Mouse (Mus musculus) liver, embryonic 15.5 days (tissue): Measurements from ENCODE around the gene Dcaf10. TPM values are rescaled to one million over a fixed set of nuclear protein-coding genes. Genes with fewer than 3 reads are reported as not detected.

ENCODE experiments used
- ATAC-seq: fragments of 200-750 bp; cut with Nextera tagmentation; 2 replicates; pipeline ENCODE4 v1.8.0; 2017; ENCODE audit warnings: moderate number of reproducible peaks, mild to moderate bottlenecking, moderate library complexity; ENCODE audit not compliant: insufficient read depth
- H3K27ac ChIP-seq: fragments of 300-500 bp; sonication (generic); replicated peaks from 2 replicates; pipeline ENCODE4 v1.5.1; 2015; ENCODE audit warnings: mild to moderate bottlenecking, inconsistent platforms
- H3K27me3 ChIP-seq: fragments of 300-500 bp; sonication (generic); 2 replicates; pipeline ENCODE4 v1.6.1; 2015; ENCODE audit warnings: mild to moderate bottlenecking, inconsistent platforms
- H3K36me3 ChIP-seq: fragments of 300-500 bp; sonication (generic); replicated peaks from 2 replicates; pipeline ENCODE4 v1.6.1; 2015; ENCODE audit warnings: moderate library complexity, mild to moderate bottlenecking, inconsistent platforms
- H3K4me1 ChIP-seq: fragments of 300-500 bp; sonication (generic); replicated peaks from 2 replicates; pipeline ENCODE4 v1.6.1; 2015; ENCODE audit warnings: inconsistent platforms
- H3K4me2 ChIP-seq: fragments of 300-500 bp; sonication (generic); 2 replicates; pipeline ENCODE4 v1.6.1; 2015; ENCODE audit warnings: moderate library complexity, mild to moderate bottlenecking, inconsistent platforms
- H3K4me3 ChIP-seq: fragments of 300-500 bp; sonication (generic); replicated peaks from 2 replicates; pipeline ENCODE4 v1.5.1; 2015; ENCODE audit warnings: mild to moderate bottlenecking, inconsistent platforms
- H3K9ac ChIP-seq: fragments of 300-500 bp; sonication (generic); 2 replicates; pipeline ENCODE4 v1.6.1; 2015; ENCODE audit warnings: moderate library complexity, mild to moderate bottlenecking, inconsistent platforms
- H3K9me3 ChIP-seq: fragments of 300-500 bp; sonication (generic); replicated peaks from 2 replicates; pipeline ENCODE4 v1.6.1; 2016; ENCODE audit warnings: inconsistent platforms
- WGBS: fragments of 180-500 bp; shearing (Covaris S2); methylation state at CpG from one replicate; pipeline ENCODE4 v1.1.7; 2015; ENCODE audit warnings: mixed read lengths; ENCODE audit not compliant: insufficient replicate concordance; 5-methylcytosine and 5-hydroxymethylcytosine counted together
- polyA plus RNA-seq: library from polyadenylated mRNA; unstranded; fragments of >200 nt; fragmentation: Nextera tagmentation; extraction: Ambion mirVana; gene quantifications from 2 replicates; pipeline ENCODE4 v1.2.1, GENCODE M21; 2015

Dcaf10 gene
- polyA plus RNA-seq, result 5.7 and 6.9 TPM in 2 replicates

DNA sequence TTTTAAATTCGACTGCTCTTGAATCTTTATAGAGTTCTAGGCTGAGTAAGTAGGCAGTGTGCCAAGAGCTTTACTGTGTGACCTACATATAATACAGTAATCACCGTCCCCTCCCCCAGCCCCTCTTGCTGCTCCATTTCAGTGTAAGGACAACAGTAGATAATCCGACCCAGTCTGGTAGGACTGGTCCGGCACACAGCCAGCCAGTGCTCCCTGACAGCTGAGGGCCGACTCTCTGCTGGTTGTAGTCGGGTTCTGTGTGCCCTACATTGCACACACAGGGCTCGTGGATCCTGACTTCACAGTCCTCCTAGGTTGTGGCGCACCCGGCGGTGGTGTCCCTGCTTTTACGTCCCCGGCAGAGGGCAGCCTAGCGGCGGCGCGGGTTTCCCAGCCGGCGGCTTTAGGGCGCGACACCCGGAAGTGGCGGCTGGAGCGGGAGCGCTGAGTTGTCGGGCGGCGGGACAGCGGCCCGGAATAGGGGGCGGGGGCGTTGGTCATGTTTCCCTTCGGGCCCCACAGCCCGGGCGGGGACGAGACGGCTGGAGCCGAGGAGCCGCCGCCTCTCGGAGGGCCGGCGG is at the start of gene Dcaf10:
Gene Dcaf10 (plus strand): TSS at position 433 of the 581 bp plus-strand sequence.
- 1% methylated on average over 38 of the region's 42 CpGs for WGBS
- peaks cover 15% of the 10 kb centered on the region for H3K36me3 ChIP-seq
- peak; percentile 93 for ATAC-seq

DNA sequence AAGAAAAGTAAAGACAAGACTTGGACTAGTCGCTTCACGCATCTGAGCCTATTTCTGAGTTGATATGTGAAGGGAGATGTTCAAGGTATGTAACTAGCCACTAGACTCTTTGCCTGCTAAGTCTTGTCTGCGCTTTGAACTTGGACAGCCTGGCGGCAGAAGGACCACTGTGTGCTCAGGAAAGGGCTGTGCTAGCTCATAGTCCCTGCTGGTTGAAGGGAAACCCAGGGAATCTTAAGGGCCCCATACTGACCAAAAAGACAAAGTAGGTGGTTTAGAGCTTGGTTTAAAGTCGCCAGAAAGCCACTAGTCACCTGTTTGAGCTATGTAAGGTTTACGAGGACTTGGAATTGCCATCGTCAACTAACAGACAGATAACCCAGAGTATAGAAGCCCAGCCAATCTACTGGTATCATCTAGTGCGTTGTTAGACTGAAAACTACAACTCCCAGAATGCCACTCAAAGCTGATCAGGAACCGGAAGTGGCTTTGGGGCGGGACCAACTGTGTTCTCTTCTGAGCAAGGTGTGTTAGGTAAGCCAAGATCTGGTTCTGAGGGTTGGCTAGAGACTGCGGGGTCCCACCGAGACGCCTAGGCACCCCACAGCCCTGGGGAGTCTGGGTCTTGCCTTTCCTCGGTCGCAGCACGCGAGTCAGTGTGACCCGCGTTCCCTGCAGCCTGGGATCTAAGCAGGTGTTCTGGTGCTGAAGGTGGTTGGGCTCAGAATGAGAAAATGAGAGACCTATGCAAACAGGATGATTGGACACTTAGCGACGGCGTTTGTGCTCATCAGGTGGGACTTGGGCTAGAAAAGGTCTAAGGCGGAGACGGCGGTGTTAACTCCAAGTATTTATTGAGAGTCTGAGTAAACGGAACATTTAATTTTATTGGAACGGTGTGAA is 45.0 kb upstream of the Dcaf10 start, which contains the start of gene Trmt10b:
Gene Trmt10b (plus strand): TSS at position 466 of the 903 bp plus-strand sequence.
- Histone ChIP-seq H3K9me3 (no peaks in the 10 kb centered on the region), H3K4me2 (peak within 1 kb of the TSS; percentile 81), H3K36me3 (no peaks in the 10 kb centered on the region), H3K9ac (peak within 1 kb of the TSS; percentile 74), H3K4me1 (peaks cover 14% of the 10 kb centered on the region), H3K4me3 (peak within 1 kb of the TSS; percentile 79), H3K27me3 (no peaks in the 10 kb centered on the region), H3K27ac (0 out of 2 replicates have a peak within 1 kb of the TSS, but pooled peaks have one; percentile 16)
- peak; percentile 68 for ATAC-seq
- 17% methylated on average over 27 of the region's 27 CpGs for WGBS

More for the DNA sequence above, at the start of gene Dcaf10:
- H3K27me3 ChIP-seq, result no peaks in the 10 kb centered on the region
- H3K27ac ChIP-seq, result peak within 1 kb of the TSS; percentile 99
- peaks cover 25% of the 10 kb centered on the region for H3K4me1 ChIP-seq
- peak within 1 kb of the TSS; percentile 96 for H3K4me3 ChIP-seq
- H3K4me2 ChIP-seq, result peak within 1 kb of the TSS; percentile 91
- H3K9me3 ChIP-seq, result no peaks in the 10 kb centered on the region
- peak within 1 kb of the TSS; percentile 99 for H3K9ac ChIP-seq

- Histone ChIP-seq H3K27ac (no peak overlapping the region), H3K4me3 (no peak overlapping the region), H3K4me2 (no peak overlapping the region), H3K4me1 (no peaks in the 10 kb centered on the region), H3K9ac (no peak overlapping the region), H3K27me3 (no peaks in the 10 kb centered on the region), H3K36me3 (peaks cover 24% of the 10 kb centered on the region), H3K9me3 (no peaks in the 10 kb centered on the region)
- ATAC-seq, result no peak
- WGBS, result 88% methylated on average over 14 of the region's 14 CpGs
Measured at GRCm38 (mm10) chr4:45305536-45305935, 36.4 kb upstream of the Dcaf10 start.

DNA sequence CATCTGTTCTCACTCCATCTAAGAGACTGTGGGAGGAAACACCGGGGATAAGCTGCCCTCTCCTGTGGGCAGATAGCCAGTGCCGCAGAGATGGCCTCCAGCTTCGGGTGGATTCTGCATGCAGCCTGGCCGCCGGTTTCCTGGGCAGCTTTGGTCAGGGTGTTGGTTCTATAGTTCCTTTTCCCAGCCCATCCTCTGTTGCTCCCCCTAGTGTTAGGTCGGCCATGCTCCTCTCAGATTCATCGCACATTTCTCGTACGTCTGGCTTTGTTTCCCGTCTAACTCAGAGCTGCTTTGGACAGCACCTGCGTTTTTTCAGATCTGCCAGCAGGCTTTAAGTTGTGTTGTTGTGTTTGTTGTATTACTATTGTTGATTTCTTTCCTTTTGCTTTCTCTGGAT is 33.9 kb upstream of the Dcaf10 start:
- 48% methylated on average over 11 of the region's 11 CpGs for WGBS
- Histone ChIP-seq H3K36me3 (peaks cover 24% of the 10 kb centered on the region), H3K4me3 (no peak overlapping the region), H3K9me3 (no peaks in the 10 kb centered on the region), H3K4me2 (no peak overlapping the region), H3K4me1 (no peaks in the 10 kb centered on the region), H3K9ac (no peak overlapping the region), H3K27ac (no peak overlapping the region), H3K27me3 (no peaks in the 10 kb centered on the region)
- no peak for ATAC-seq

DNA sequence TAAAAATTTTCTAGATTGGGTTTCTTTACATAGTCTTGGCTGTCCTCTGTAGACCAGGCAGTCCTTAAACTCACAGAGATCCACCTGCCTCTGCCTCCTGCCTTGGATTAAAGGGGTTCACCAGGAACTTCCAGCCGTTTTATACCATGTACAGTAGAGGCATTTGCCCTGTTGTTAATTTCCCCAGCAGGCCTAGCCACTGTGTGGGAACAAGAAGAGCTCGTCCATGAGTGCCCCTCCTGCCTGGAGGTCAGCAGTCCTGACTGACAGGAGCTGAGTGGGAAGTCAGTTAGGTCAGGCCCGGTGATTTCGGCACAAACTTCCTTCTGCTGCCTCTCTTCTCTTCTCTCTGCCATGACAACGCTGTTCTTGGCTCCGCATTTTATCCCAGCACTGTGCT is 33.3 kb upstream of the Dcaf10 start:
- Histone ChIP-seq H3K4me1 (no peaks in the 10 kb centered on the region), H3K36me3 (peaks cover 23% of the 10 kb centered on the region), H3K4me3 (no peak overlapping the region), H3K27me3 (no peaks in the 10 kb centered on the region), H3K27ac (no peak overlapping the region), H3K4me2 (no peak overlapping the region), H3K9ac (no peak overlapping the region), H3K9me3 (no peaks in the 10 kb centered on the region)
- 71% methylated on average over 6 of the region's 6 CpGs for WGBS
- no peak for ATAC-seq

DNA sequence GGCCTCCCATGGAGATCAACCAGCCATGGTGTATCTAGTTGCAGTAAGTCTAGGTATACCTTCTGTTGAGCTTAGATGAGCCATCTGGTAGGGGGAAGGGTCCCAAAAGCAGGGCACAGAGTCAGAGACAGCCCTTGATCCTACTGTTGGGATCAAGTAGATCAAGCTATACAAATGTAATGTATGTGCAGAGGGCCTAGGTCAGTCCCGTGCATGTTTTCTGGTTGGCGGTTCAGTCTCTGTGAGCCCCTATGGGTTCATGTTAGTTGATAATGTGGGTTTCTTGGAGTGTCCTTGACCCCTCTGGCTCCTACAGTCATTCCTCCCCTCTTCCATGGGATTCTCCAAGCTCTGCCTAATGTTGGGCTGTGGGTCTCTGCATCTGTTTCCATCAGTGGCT is 30.8 kb upstream of the Dcaf10 start:
- Histone ChIP-seq H3K36me3 (peaks cover 23% of the 10 kb centered on the region), H3K9ac (no peak overlapping the region), H3K4me1 (no peaks in the 10 kb centered on the region), H3K4me2 (no peak overlapping the region), H3K27ac (no peak overlapping the region), H3K9me3 (no peaks in the 10 kb centered on the region), H3K4me3 (no peak overlapping the region), H3K27me3 (no peaks in the 10 kb centered on the region)
- ATAC-seq, result no peak
- WGBS, result 75% methylated on average over 2 of the region's 2 CpGs

GRCm38 (mm10) chr4:45320159-45320816 is 21.6 kb upstream of the Dcaf10 start:
- H3K27ac ChIP-seq, result peak overlapping the region; percentile 82

DNA sequence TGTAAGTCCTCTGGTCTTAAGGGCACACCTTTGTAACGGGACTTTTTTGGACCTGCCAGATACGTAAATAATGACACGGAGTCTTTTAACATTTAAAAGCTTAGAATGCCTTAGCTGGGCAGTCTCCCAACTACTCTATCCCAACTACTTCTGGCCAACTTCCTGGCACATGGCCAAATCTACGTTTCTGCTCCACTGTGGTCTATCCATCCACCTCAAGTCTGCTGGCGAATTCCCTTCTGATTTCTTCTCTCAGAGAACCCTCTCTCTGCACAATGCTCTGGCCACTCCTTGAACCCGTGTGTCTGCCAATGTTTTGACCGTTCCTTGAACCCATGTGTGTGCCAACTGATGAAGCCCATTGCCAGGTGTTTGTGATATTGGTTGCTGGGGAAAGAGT is 10.8 kb upstream of the Dcaf10 start:
- no peak overlapping the region for H3K9ac ChIP-seq
- no peak overlapping the region for H3K4me2 ChIP-seq
- H3K27me3 ChIP-seq, result 0 out of 2 replicates have a peak, but pooled peaks cover 11% of the 10 kb centered on the region
- H3K4me1 ChIP-seq, result no peaks in the 10 kb centered on the region
- H3K9me3 ChIP-seq, result no peaks in the 10 kb centered on the region
- no peak for ATAC-seq
- no peak overlapping the region for H3K4me3 ChIP-seq
- WGBS, result 62% methylated on average over 7 of the region's 7 CpGs
- no peaks in the 10 kb centered on the region for H3K36me3 ChIP-seq
- H3K27ac ChIP-seq, result no peak overlapping the region

More at GRCm38 (mm10) chr4:45320159-45320816, 21.6 kb upstream of the Dcaf10 start:
- Histone ChIP-seq H3K4me3 (peak overlapping the region; percentile 87), H3K27me3 (peaks cover 9% of the 10 kb centered on the region), H3K9me3 (no peaks in the 10 kb centered on the region), H3K36me3 (peaks cover 35% of the 10 kb centered on the region), H3K4me1 (peaks cover 19% of the 10 kb centered on the region), H3K9ac (peak overlapping the region; percentile 86), H3K4me2 (peak overlapping the region; percentile 82)
- under 1% methylated on average over 56 of the region's 56 CpGs for WGBS
- ATAC-seq, result peak; percentile 87

DNA sequence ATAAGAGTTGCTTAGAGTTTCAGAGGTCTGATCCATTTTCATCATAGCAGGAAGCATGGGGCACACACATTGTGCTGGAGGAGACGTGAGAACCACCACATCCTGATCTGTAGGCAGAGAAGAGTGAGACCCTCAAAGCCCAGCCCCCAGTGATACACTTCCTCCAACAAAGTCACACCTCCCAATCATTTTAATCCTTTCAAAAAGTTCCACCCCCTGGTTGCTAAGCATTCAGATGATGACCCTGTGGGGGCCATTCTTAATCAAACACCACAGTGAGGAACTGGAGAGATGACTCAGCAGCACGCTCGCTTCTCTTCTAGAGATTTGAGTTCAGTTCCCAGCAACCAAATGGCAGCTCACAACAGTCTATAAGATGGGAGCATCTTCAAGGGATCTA is 9.4 kb upstream of the Dcaf10 start:
- 0 out of 2 replicates have a peak, but pooled peaks cover 11% of the 10 kb centered on the region for H3K27me3 ChIP-seq
- H3K4me1 ChIP-seq, result no peaks in the 10 kb centered on the region
- no peaks in the 10 kb centered on the region for H3K9me3 ChIP-seq
- H3K27ac ChIP-seq, result no peak overlapping the region
- H3K4me3 ChIP-seq, result no peak overlapping the region
- 30% methylated on average over 3 of the region's 3 CpGs for WGBS
- no peaks in the 10 kb centered on the region for H3K36me3 ChIP-seq
- no peak for ATAC-seq
- H3K4me2 ChIP-seq, result no peak overlapping the region
- H3K9ac ChIP-seq, result no peak overlapping the region

GRCm38 (mm10) chr4:45341226-45341625 is 675 bp upstream of the Dcaf10 start:
- Histone ChIP-seq H3K9ac (peak overlapping the region; percentile 99; the same call in 1 of the 2 replicates), H3K4me2 (peak overlapping the region; percentile 91), H3K27ac (0 out of 2 replicates have a peak overlapping the region, but pooled peaks have one; percentile 99), H3K4me1 (peaks cover 25% of the 10 kb centered on the region), H3K36me3 (peaks cover 13% of the 10 kb centered on the region), H3K27me3 (no peaks in the 10 kb centered on the region), H3K4me3 (peak overlapping the region; percentile 96), H3K9me3 (no peaks in the 10 kb centered on the region)
- ATAC-seq, result no peak
- 59% methylated on average over 9 of the region's 9 CpGs for WGBS
